Mouse (Mus musculus): Measurements from ENCODE around the gene Fto. TPM values are rescaled to one million over a fixed set of nuclear protein-coding genes. Genes with fewer than 3 reads are reported as not detected.

The Fto gene
- polyA plus RNA-seq, 1 experiment from 2014 or later, result 55.3 TPM

DNA sequence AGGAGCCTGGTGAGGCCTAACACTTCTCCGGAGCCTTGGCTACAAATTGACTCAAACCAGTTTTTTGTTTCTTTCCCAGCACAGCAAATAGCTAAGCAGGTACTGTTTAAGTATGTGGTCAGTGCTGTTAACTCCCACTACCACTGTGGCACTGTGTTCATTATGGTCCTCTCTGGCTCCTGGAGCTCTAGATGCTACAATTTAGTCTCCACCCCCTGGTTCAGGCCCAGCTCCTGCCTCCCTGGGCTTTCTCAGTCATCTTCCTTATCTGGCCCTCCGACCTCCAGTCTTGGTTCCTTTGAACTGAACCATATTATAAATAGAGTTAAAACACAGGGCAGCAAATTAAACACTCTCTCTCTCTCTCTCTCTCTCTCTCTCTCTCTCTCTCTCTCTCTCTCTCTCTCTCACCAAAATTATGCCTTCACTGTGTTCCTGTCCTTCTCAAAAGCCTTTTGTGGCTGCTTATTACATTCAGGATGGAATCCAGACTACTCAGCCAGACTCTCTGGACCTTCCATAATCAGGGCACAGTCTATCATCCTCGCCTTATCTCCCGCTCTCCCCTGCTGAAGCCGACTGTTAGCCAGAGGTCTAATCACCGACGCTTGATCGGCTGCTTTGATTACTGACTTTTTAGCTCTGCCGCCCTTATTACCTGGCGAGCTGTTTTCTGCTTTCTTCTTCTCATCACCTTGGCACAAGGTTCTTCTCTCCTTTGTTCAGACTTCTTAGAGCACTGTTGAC lies 67.6 kb downstream of the Fto start:
- no peak overlapping the region for H3K9ac ChIP-seq (ENCODE audit: low read depth, low read length)
- no peak for DNase-seq (ENCODE audit: low spot score)
- no peak for ATAC-seq (replicated peaks; ENCODE audit: low FRiP score, low read depth)
- H3K4me3 ChIP-seq (replicated peaks; ENCODE audit: low read depth, low read length), result no peak overlapping the region
- H3K27ac ChIP-seq, result no peak overlapping the region
- H3K27me3 ChIP-seq (ENCODE audit: insufficient read depth, low read length), result no peaks in the 10 kb centered on the region
- peaks cover 27% of the 10 kb centered on the region for H3K4me1 ChIP-seq (replicated peaks; ENCODE audit: insufficient read depth, low read length)
- no peak for TF ChIP-seq CTCF (IDR thresholded peaks at IDR 0.05; ENCODE audit: low read depth)
- no peak overlapping the region for H3K4me2 ChIP-seq (ENCODE audit: low read length)
- WGBS, result 43% methylated on average over 10 of the region's 10 CpGs
- no peaks in the 10 kb centered on the region for H3K36me3 ChIP-seq (ENCODE audit: insufficient read depth, low read length)
- H3K9me3 ChIP-seq (replicated peaks; ENCODE audit: low read length), result no peaks in the 10 kb centered on the region

DNA sequence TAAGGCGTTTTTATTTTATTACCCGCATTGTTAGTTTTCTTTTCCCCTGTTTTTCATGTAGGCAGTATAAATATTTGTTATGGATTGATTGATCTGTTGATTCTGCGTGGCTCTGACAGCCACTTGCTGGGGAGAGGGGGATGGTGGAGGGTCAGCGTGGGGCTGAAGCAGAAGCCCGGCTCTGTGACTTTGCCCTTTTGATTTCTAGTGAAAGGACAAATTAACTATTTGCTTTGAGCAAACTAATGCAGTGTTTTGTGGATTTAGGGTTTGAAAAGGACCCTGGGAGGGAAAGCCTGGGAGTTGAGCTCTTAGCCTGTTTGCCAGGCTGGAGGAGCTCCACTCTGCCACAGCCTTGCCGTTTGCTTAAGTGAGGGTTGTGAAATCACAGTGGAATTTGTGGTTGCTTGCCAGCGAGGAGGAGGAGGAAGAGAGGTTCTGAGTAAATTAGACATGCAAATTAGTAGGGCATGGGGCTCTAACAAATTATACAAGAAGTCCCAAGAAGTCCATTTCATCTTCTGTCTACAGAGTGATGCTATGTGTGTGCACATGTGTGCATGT lies 68.3 kb downstream of the Fto start:
- DNase-seq (ENCODE audit: low spot score), result no peak
- H3K4me1 ChIP-seq (replicated peaks; ENCODE audit: insufficient read depth, low read length), result peaks cover 21% of the 10 kb centered on the region; the same call in 1 of the 2 replicates
- no peak overlapping the region for H3K4me2 ChIP-seq (ENCODE audit: low read length)

DNA sequence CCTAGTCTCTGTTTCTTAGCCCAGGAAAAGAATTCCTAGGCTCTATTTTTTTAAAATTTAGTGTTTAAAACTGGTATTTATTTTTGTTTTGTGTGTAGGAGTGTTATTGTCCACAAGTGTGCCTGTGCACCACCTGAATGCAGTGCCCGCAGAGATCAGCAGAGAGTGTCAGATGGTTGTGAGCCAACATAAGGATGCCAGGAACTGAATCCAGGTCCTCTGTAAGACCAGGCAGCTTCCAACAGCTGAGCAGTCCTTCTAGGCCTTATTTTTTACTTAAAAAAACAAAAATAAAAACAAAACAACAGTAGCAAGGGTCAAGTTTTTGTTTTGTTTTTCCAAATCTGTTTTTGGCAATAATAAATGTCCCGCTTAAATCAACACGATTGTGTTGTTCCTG lies 69.9 kb downstream of the Fto start:
- no peak for TF ChIP-seq CTCF (IDR thresholded peaks at IDR 0.05; ENCODE audit: low read depth)

More for the DNA sequence above, 68.3 kb downstream of the Fto start:
- WGBS, result 30% methylated on average over 7 of the region's 7 CpGs
- H3K4me3 ChIP-seq (replicated peaks; ENCODE audit: low read depth, low read length), result no peak overlapping the region
- H3K27ac ChIP-seq, result no peak overlapping the region
- H3K36me3 ChIP-seq (ENCODE audit: insufficient read depth, low read length), result no peaks in the 10 kb centered on the region
- no peak for TF ChIP-seq CTCF (IDR thresholded peaks at IDR 0.05; ENCODE audit: low read depth)
- no peak overlapping the region; the same call in 1 of the 2 replicates for H3K9ac ChIP-seq (ENCODE audit: low read depth, low read length)
- no peaks in the 10 kb centered on the region for H3K9me3 ChIP-seq (replicated peaks; ENCODE audit: low read length)
- ATAC-seq (replicated peaks; ENCODE audit: low FRiP score, low read depth), result no peak
- no peaks in the 10 kb centered on the region for H3K27me3 ChIP-seq (ENCODE audit: insufficient read depth, low read length)

DNA sequence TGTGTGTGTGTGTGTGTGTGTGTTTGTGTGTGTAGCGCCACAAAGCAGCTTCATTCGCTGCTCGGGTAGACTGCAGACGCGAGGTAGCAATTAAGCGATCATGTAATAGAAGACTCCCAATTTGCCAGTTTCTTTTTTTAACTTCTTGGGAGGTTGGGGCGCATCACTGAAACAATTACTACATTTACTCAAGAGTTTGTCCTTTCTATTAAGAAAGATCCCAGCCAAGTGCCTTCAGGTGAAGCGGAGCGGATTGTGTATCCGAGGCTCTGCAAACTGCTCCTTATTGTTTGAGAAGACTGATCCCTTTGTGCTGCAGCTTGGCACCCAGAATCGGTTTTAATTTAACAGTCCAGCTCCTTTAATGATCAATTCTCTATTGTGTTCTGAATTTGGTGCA lies 70.5 kb downstream of the Fto start:
- no peak overlapping the region for H3K4me3 ChIP-seq (replicated peaks; ENCODE audit: low read depth, low read length)
- no peaks in the 10 kb centered on the region for H3K36me3 ChIP-seq (ENCODE audit: insufficient read depth, low read length)
- H3K9me3 ChIP-seq (replicated peaks; ENCODE audit: low read length), result no peaks in the 10 kb centered on the region
- H3K9ac ChIP-seq (ENCODE audit: low read depth, low read length), result no peak overlapping the region
- no peak for ATAC-seq (replicated peaks; ENCODE audit: low FRiP score, low read depth)
- peaks cover 17% of the 10 kb centered on the region; the same call in 1 of the 2 replicates for H3K4me1 ChIP-seq (replicated peaks; ENCODE audit: insufficient read depth, low read length)
- no peak overlapping the region for H3K27ac ChIP-seq
- WGBS, result 70% methylated on average over 11 of the region's 11 CpGs
- no peak for TF ChIP-seq CTCF (IDR thresholded peaks at IDR 0.05; ENCODE audit: low read depth)
- H3K27me3 ChIP-seq (ENCODE audit: insufficient read depth, low read length), result no peaks in the 10 kb centered on the region
- no peak overlapping the region for H3K4me2 ChIP-seq (ENCODE audit: low read length)
- no peak for DNase-seq (ENCODE audit: low spot score)

More for the DNA sequence above, 69.9 kb downstream of the Fto start:
- DNase-seq (ENCODE audit: low spot score) (no peak), ATAC-seq (replicated peaks; ENCODE audit: low FRiP score, low read depth) (no peak)
- Histone ChIP-seq H3K27me3 (ENCODE audit: insufficient read depth, low read length) (no peaks in the 10 kb centered on the region), H3K4me3 (replicated peaks; ENCODE audit: low read depth, low read length) (no peak overlapping the region), H3K4me2 (ENCODE audit: low read length) (no peak overlapping the region), H3K9ac (ENCODE audit: low read depth, low read length) (no peak overlapping the region), H3K9me3 (replicated peaks; ENCODE audit: low read length) (no peaks in the 10 kb centered on the region), H3K27ac (no peak overlapping the region), H3K36me3 (ENCODE audit: insufficient read depth, low read length) (no peaks in the 10 kb centered on the region), H3K4me1 (replicated peaks; ENCODE audit: insufficient read depth, low read length) (peaks cover 17% of the 10 kb centered on the region; the same call in 1 of the 2 replicates)
- 60% methylated on average over 3 of the region's 3 CpGs for WGBS

DNA sequence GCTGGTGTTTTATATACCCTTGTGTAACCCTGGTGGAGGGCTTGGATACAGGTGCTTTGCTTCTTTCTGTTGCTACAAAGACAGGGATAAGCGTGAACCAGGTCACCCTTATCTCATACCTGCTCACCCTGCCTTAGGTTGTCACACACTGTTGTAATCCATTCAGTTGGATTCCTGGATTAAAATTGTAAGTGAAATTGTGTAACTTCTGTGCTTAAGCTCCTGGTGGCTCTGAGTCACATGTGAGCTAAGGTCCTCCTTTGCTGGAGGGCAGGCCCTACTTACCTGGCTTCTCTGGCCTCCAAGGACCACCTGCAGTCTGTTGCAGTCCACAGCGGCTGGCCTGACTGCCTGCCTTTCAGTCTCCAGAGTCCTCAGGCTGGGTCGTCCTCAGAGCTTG lies 71.1 kb downstream of the Fto start:
- no peak for DNase-seq (ENCODE audit: low spot score)
- H3K27me3 ChIP-seq (ENCODE audit: insufficient read depth, low read length), result no peaks in the 10 kb centered on the region
- 90% methylated on average over 3 of the region's 3 CpGs for whole genome bisulfite sequencing

DNA sequence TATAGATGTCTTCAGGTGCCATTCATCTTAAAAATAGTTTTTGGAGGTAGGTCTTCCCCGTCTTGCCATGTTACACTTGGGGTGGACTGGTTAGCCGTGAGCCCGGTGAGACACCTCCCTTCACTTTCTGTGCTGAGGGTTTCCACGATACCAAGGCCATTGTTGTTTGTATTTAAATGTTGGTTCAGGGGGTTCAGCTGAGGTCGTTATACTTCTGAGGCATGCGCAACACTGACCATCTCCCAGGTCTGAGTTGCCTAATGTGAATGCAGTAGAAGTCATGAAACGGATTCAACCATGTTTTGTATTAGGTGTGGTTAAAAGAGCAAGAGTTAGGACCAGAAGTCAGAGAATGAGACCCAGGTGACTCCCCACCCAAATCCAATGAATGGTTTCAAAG lies 72.5 kb downstream of the Fto start:
- no peaks in the 10 kb centered on the region for H3K9me3 ChIP-seq (replicated peaks; ENCODE audit: low read length)
- H3K4me1 ChIP-seq (replicated peaks; ENCODE audit: insufficient read depth, low read length), result peaks cover 25% of the 10 kb centered on the region
- H3K27me3 ChIP-seq (ENCODE audit: insufficient read depth, low read length), result no peaks in the 10 kb centered on the region
- no peak for ATAC-seq (replicated peaks; ENCODE audit: low FRiP score, low read depth)
- no peak overlapping the region for H3K4me3 ChIP-seq (replicated peaks; ENCODE audit: low read depth, low read length)
- H3K36me3 ChIP-seq (ENCODE audit: insufficient read depth, low read length), result no peaks in the 10 kb centered on the region
- 93% methylated on average over 7 of the region's 7 CpGs for WGBS
- no peak overlapping the region for H3K9ac ChIP-seq (ENCODE audit: low read depth, low read length)
- DNase-seq (ENCODE audit: low spot score), result no peak
- no peak overlapping the region for H3K4me2 ChIP-seq (ENCODE audit: low read length)
- TF ChIP-seq CTCF (IDR thresholded peaks at IDR 0.05; ENCODE audit: low read depth), result no peak
- H3K27ac ChIP-seq, result no peak overlapping the region

More for the DNA sequence above, 71.1 kb downstream of the Fto start:
- TF ChIP-seq CTCF (IDR thresholded peaks at IDR 0.05; ENCODE audit: low read depth), result no peak
- Histone ChIP-seq H3K9me3 (replicated peaks; ENCODE audit: low read length) (no peaks in the 10 kb centered on the region), H3K4me1 (replicated peaks; ENCODE audit: insufficient read depth, low read length) (peaks cover 13% of the 10 kb centered on the region), H3K4me3 (replicated peaks; ENCODE audit: low read depth, low read length) (no peak overlapping the region), H3K4me2 (ENCODE audit: low read length) (no peak overlapping the region), H3K9ac (ENCODE audit: low read depth, low read length) (no peak overlapping the region), H3K36me3 (ENCODE audit: insufficient read depth, low read length) (no peaks in the 10 kb centered on the region), H3K27ac (no peak overlapping the region)
- no peak for ATAC-seq (replicated peaks; ENCODE audit: low FRiP score, low read depth)
